Mouse (Mus musculus): ENCODE results near the gene Dnali1.

DNA sequence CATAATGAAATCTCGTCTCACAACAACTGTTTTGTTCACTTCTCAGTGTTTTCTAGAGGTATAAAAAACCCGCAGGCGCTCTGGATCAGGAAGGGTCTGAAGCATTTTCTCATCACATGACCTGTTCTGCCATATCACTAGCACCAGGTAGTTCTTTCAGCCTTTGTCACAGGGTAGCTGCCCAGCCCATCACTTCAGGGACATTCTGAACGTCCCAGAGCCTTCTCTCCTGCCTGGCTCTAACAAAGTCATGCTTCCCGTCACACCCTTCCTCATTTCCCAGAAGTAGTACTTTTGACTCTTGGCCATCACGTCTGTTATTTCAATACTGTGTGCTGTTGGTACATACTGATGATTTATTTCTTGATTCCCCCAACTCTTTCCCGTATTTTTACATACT lies 21.0 kb downstream of the Dnali1 start:
- TF ChIP-seq POLR2A (IDR thresholded peaks at IDR 0.05; ENCODE audit: borderline replicate concordance, extremely low read depth, insufficient read depth, insufficient read length, poor library complexity, severe bottlenecking): no peak
- no peak for TF ChIP-seq CTCF (IDR thresholded peaks at IDR 0.05; ENCODE audit: borderline replicate concordance, extremely low read depth, insufficient read depth, insufficient read length)
